Mouse (Mus musculus): ENCODE results near the gene Inmt. TPM values are rescaled to one million over a fixed set of nuclear protein-coding genes. Genes with fewer than 3 reads are reported as not detected.

The Inmt gene
- polyA plus RNA-seq, 1 experiment from 2014 or later = not detected

GRCm38 (mm10) chr6:55166777-55167463 lies 7.9 kb downstream of the Inmt start:
- no peak for ATAC-seq (replicated peaks; ENCODE audit: insufficient number of reproducible peaks, insufficient read depth, low FRiP score, low read depth)
- 46% methylated on average over 7 of the region's 7 CpGs for WGBS

GRCm38 (mm10) chr6:55163046-55163584 lies 11.7 kb downstream of the Inmt start:
- 83% methylated on average over 8 of the region's 8 CpGs for WGBS
- no peak overlapping the region for H3K4me2 ChIP-seq
- H3K4me3 ChIP-seq = no peak overlapping the region
- no peaks in the 10 kb centered on the region; the same call in 1 of the 2 replicates for H3K4me1 ChIP-seq (replicated peaks)
- no peaks in the 10 kb centered on the region for H3K36me3 ChIP-seq
- H3K9ac ChIP-seq = no peak overlapping the region
- H3K27me3 ChIP-seq = peaks cover 5% of the 10 kb centered on the region; the same call in 1 of the 2 replicates
- no peaks in the 10 kb centered on the region for H3K9me3 ChIP-seq (replicated peaks)
- H3K27ac ChIP-seq = no peak overlapping the region
- no peak for ATAC-seq (replicated peaks; ENCODE audit: insufficient number of reproducible peaks, insufficient read depth, low FRiP score, low read depth)

More at GRCm38 (mm10) chr6:55166777-55167463, 7.9 kb downstream of the Inmt start:
- Histone ChIP-seq H3K4me1 (replicated peaks) (no peaks in the 10 kb centered on the region), H3K9ac (no peak overlapping the region), H3K9me3 (replicated peaks) (no peaks in the 10 kb centered on the region), H3K27ac (no peak overlapping the region), H3K4me2 (no peak overlapping the region), H3K4me3 (no peak overlapping the region), H3K36me3 (no peaks in the 10 kb centered on the region), H3K27me3 (peaks cover 5% of the 10 kb centered on the region; the same call in 1 of the 2 replicates)

GRCm38 (mm10) chr6:55161311-55161761 lies 13.5 kb downstream of the Inmt start:
- WGBS = 55% methylated on average over 5 of the region's 5 CpGs
- Histone ChIP-seq H3K9me3 (replicated peaks) (no peaks in the 10 kb centered on the region), H3K9ac (no peak overlapping the region), H3K27ac (no peak overlapping the region), H3K4me1 (replicated peaks) (no peaks in the 10 kb centered on the region; the same call in 1 of the 2 replicates), H3K36me3 (no peaks in the 10 kb centered on the region), H3K4me3 (no peak overlapping the region), H3K4me2 (no peak overlapping the region), H3K27me3 (0 out of 2 replicates have a peak, but pooled peaks cover 2% of the 10 kb centered on the region)
- no peak for ATAC-seq (replicated peaks; ENCODE audit: insufficient number of reproducible peaks, insufficient read depth, low FRiP score, low read depth)

GRCm38 (mm10) chr6:55159256-55159655 lies 15.6 kb downstream of the Inmt start:
- no peaks in the 10 kb centered on the region for H3K9me3 ChIP-seq (replicated peaks)
- 77% methylated on average over 1 of the region's 1 CpGs for WGBS
- H3K4me1 ChIP-seq (replicated peaks) = peaks cover 2% of the 10 kb centered on the region; the same call in 1 of the 2 replicates
- no peaks in the 10 kb centered on the region for H3K27me3 ChIP-seq
- no peak overlapping the region for H3K4me2 ChIP-seq
- H3K27ac ChIP-seq = no peak overlapping the region
- ATAC-seq (replicated peaks; ENCODE audit: insufficient number of reproducible peaks, insufficient read depth, low FRiP score, low read depth) = no peak
- no peak overlapping the region for H3K9ac ChIP-seq
- no peak overlapping the region for H3K4me3 ChIP-seq
- no peaks in the 10 kb centered on the region for H3K36me3 ChIP-seq

- Histone ChIP-seq H3K36me3 (no peaks in the 10 kb centered on the region), H3K27me3 (no peaks in the 10 kb centered on the region), H3K4me2 (no peak overlapping the region), H3K4me1 (replicated peaks) (peaks cover 2% of the 10 kb centered on the region; the same call in 1 of the 2 replicates), H3K4me3 (no peak overlapping the region), H3K9me3 (replicated peaks) (no peaks in the 10 kb centered on the region), H3K9ac (no peak overlapping the region), H3K27ac (no peak overlapping the region)
- no peak for ATAC-seq (replicated peaks; ENCODE audit: insufficient number of reproducible peaks, insufficient read depth, low FRiP score, low read depth)
- WGBS = 90% methylated on average over 3 of the region's 3 CpGs
Observed at GRCm38 (mm10) chr6:55152226-55152625, 22.6 kb downstream of the Inmt start.

- H3K36me3 ChIP-seq = no peaks in the 10 kb centered on the region
- no peak overlapping the region for H3K27ac ChIP-seq
- no peak overlapping the region for H3K4me3 ChIP-seq
- 59% methylated on average over 4 of the region's 4 CpGs for WGBS
- no peak overlapping the region for H3K9ac ChIP-seq
- H3K27me3 ChIP-seq = no peaks in the 10 kb centered on the region
- H3K9me3 ChIP-seq (replicated peaks) = no peaks in the 10 kb centered on the region
- no peak for ATAC-seq (replicated peaks; ENCODE audit: insufficient number of reproducible peaks, insufficient read depth, low FRiP score, low read depth)
- H3K4me2 ChIP-seq = no peak overlapping the region
- no peaks in the 10 kb centered on the region; the same call in 1 of the 2 replicates for H3K4me1 ChIP-seq (replicated peaks)
Observed at GRCm38 (mm10) chr6:55146138-55146537, 28.7 kb downstream of the Inmt start.

- no peak overlapping the region for H3K9ac ChIP-seq
- no peaks in the 10 kb centered on the region for H3K27me3 ChIP-seq
- no peaks in the 10 kb centered on the region for H3K9me3 ChIP-seq (replicated peaks)
- no peak for ATAC-seq (replicated peaks; ENCODE audit: insufficient number of reproducible peaks, insufficient read depth, low FRiP score, low read depth)
- H3K4me3 ChIP-seq = no peak overlapping the region
- H3K36me3 ChIP-seq = no peaks in the 10 kb centered on the region
- H3K4me2 ChIP-seq = no peak overlapping the region
- WGBS = 55% methylated on average over 5 of the region's 5 CpGs
- H3K27ac ChIP-seq = no peak overlapping the region
- no peaks in the 10 kb centered on the region; the same call in 1 of the 2 replicates for H3K4me1 ChIP-seq (replicated peaks)
Observed at GRCm38 (mm10) chr6:55145285-55145684, 29.6 kb downstream of the Inmt start.

- H3K4me1 ChIP-seq (replicated peaks) = peaks cover 6% of the 10 kb centered on the region
- no peak for ATAC-seq (replicated peaks; ENCODE audit: insufficient number of reproducible peaks, insufficient read depth, low FRiP score, low read depth)
- H3K27me3 ChIP-seq = no peaks in the 10 kb centered on the region
- no peak overlapping the region for H3K27ac ChIP-seq
- no peak overlapping the region for H3K4me3 ChIP-seq
- no peak overlapping the region for H3K9ac ChIP-seq
- H3K9me3 ChIP-seq (replicated peaks) = no peaks in the 10 kb centered on the region
- H3K4me2 ChIP-seq = no peak overlapping the region
- no peaks in the 10 kb centered on the region for H3K36me3 ChIP-seq
Observed at GRCm38 (mm10) chr6:55138343-55138742, 36.5 kb downstream of the Inmt start.

- H3K27me3 ChIP-seq = no peaks in the 10 kb centered on the region
- 76% methylated on average over 1 of the region's 1 CpGs for WGBS
- H3K4me3 ChIP-seq = peak overlapping the region; percentile 43; the same call in 1 of the 2 replicates
- peak overlapping the region; percentile 62 for H3K4me2 ChIP-seq
- H3K9ac ChIP-seq = peak overlapping the region; percentile 26; the same call in 1 of the 2 replicates
- H3K36me3 ChIP-seq = no peaks in the 10 kb centered on the region
- H3K27ac ChIP-seq = peak overlapping the region; percentile 72
- H3K9me3 ChIP-seq (replicated peaks) = no peaks in the 10 kb centered on the region
- ATAC-seq (replicated peaks; ENCODE audit: insufficient number of reproducible peaks, insufficient read depth, low FRiP score, low read depth) = no peak
- H3K4me1 ChIP-seq (replicated peaks) = peaks cover 40% of the 10 kb centered on the region
Observed at GRCm38 (mm10) chr6:55133425-55133824, 41.4 kb downstream of the Inmt start.

- Histone ChIP-seq H3K4me2 (peak within 1 kb of the TSS; percentile 62), H3K27me3 (no peaks in the 10 kb centered on the region), H3K36me3 (no peaks in the 10 kb centered on the region), H3K9ac (peak within 1 kb of the TSS; percentile 50), H3K4me3 (peak within 1 kb of the TSS; percentile 43), H3K9me3 (replicated peaks) (no peaks in the 10 kb centered on the region), H3K27ac (peak within 1 kb of the TSS; percentile 72), H3K4me1 (replicated peaks) (peaks cover 40% of the 10 kb centered on the region)
- peak; percentile 53; the same call in 1 of the 2 replicates for ATAC-seq (replicated peaks; ENCODE audit: insufficient number of reproducible peaks, insufficient read depth, low FRiP score, low read depth)
- 43% methylated on average over 10 of the region's 10 CpGs for WGBS
Observed at GRCm38 (mm10) chr6:55132794-55133193, 42.0 kb downstream of the Inmt start, which contains the start of gene Crhr2. Crhr2 (minus strand) TSS chr6:55133016.

- ATAC-seq (replicated peaks; ENCODE audit: insufficient number of reproducible peaks, insufficient read depth, low FRiP score, low read depth) = no peak
- Histone ChIP-seq H3K9me3 (replicated peaks) (no peaks in the 10 kb centered on the region), H3K27me3 (no peaks in the 10 kb centered on the region), H3K4me1 (replicated peaks) (peaks cover 40% of the 10 kb centered on the region), H3K9ac (no peak overlapping the region), H3K4me2 (peak overlapping the region; percentile 29), H3K4me3 (peak overlapping the region; percentile 11; the same call in 1 of the 2 replicates), H3K36me3 (no peaks in the 10 kb centered on the region), H3K27ac (peak overlapping the region; percentile 72)
- WGBS = 72% methylated on average over 4 of the region's 4 CpGs
Observed at GRCm38 (mm10) chr6:55131301-55131700, 43.5 kb downstream of the Inmt start.

Measured in heart, embryonic 15.5 days (tissue).